Mouse (Mus musculus) fat pad, adult 2 months (tissue): ENCODE measurements around the gene Por.
A peak's percentile ranks its signal among the peaks of the same experiment; 100 is the strongest.

Experiments
- DNase-seq: peaks from one replicate; pipeline ENCODE4 v3.0.0-alpha.2; 2011; ENCODE audit warnings: low read depth, low spot score; ENCODE audit errors: extremely low read depth

Gene Por

DNA sequence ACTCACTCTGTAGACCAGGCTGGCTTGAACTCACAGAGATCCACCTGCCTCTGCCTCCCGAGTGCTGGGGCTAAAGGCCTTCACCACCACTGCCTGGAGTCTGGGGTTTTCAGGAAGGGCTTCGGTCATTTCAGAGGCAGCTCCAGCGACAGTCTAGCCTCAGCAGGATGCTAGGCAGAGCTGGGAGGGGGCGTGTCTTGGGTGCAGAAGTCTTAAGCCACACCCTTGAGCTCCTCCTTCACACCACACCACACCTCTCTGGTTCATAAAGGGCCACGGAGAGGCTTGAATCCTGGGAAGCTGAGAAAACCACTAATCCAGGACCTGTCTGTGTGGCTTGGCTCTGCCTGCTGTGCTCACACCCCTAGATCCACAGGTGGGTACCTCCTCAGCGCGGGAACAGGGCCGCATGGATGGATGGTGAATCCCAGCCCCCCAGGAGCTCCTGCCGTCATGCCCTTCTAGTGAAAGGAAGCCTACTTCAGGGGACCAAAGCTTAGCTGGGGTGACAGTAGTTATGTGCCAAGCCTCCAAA lies at the start of gene Por:
TSS of gene Por (plus strand) at position 293 of the 535 bp plus-strand sequence.
- no peak for DNase-seq

- no peak for DNase-seq
Observed at GRCm38 (mm10) chr5:135620526-135620925, 49.3 kb upstream of the Por start.

DNA sequence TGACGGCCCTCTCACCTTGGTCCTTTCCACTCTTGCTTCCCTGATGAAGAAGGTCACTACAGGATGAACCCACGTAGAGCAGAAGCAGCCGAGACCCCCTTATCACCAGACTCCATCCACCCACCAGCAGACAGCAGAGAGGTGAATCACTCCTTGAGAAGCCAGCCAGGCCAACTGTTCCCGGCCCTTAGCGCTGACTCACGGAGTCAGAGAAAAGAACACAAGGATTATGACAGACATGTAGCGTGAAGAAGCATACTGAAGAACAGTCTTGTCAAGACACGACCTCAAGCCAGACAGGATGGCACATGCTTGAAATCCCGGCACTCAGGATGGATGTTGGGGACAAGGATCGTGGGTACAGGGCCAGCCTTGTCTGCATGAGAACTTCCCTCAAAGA lies 48.1 kb upstream of the Por start:
- peak; percentile 78 for DNase-seq

DNA sequence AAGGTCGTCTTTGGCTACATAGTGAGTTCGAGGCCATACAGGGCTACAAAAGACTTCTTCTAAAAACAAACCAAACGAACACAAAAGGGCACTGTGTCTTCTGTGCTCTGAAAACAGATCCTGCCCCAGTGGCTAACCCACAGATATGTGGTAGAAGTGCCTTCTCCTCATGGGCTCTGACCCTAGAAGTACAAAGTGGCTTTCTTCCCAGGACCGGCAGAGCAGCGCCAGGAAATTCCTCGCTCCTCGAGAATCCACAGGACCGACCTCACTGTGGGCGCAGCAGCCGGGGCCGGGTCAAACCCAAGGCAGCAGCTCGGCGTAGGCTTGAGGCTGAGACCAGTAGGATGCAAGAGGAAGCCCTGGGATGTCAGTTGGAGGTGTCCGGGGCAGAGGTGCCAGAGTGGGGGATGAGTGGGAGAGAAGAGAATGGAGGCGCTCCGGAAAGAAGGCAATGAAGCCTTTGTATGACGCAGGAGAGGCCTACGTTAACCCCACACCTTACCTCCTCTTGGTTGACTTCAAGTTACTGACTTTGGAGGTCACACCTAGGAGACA lies 46.7 kb upstream of the Por start:
- no peak for DNase-seq

DNA sequence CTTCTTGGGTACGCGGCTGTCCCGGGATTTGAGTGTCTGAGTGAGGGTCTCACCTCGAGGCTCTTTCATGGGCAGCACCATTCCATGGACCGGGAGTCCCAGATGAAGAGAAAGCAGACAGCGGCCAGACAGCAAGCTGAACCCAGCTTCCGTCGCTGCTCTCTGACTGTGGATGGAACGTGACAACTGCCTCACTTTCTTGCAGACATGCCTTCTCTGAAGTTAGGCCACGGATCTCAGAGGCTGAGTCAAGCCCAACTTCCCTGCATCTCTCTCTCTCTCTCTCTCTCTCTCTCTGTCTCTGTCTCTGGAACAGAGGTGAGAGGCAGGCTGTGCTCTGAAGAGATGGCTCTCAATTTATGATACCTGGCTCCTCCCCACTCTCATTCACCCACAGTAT lies 40.9 kb upstream of the Por start:
- no peak for DNase-seq

DNA sequence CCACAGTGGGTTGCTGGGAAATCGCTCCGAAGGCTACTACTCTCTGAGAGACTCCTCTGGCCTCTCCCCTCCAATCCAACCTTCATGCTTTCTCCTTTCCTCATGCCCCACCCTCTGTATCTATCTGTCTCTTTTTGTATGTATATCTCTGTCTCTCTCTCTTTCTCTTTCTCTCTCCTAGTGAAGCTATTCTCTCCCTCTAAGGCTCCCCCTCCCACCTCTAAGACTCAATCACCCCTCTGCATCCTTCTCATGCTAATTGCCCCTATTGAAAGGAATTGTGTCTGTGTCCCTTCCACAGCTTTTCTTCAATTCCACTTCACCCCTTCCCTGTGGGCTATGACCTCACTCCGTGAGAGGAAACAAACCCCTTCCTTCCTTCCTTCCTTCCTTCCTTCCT lies 40.4 kb upstream of the Por start:
- DNase-seq: no peak

DNA sequence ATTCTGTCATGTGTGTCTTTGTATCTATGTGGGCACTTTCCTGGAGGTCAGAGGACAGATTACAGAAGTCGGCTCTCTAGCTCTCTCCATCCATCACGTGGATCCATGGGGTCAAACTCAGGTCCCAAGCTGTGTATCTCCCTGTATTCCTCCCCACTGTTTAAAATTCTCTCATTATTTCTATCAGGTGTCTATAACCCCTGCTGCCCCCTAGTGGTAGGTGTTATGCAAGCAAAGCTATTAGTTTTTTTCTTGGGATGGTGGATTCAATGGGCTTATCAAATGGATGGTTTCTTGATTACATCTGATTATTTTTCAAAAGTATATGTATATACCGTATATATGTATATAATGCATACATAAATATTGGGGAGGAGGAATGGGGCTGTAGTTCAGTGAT lies 39.2 kb upstream of the Por start:
- DNase-seq: no peak

GRCm38 (mm10) chr5:135632117-135632796 lies 37.6 kb upstream of the Por start, which contains the start of gene Rhbdd2:
TSS of gene Rhbdd2 (plus strand) at chr5:135632618.
- peak; percentile 45 for DNase-seq

DNA sequence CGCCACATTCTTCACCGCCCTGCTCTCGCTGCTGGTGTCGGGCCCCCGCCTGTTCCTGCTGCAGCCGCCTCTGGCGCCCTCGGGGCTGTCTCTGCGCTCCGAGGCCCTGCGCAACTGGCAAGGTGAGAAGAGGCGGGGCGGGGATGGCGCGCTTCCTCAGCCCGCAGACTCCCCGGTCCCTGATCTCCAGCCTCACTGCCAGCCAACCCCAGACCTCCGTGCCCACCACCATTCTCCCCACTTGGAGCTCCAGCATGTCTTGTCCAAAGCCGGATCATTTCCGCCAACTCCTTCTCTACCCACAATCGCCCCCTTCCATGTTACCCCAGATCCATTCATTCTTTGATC lies 37.1 kb upstream of the Por start:
- no peak for DNase-seq

DNA sequence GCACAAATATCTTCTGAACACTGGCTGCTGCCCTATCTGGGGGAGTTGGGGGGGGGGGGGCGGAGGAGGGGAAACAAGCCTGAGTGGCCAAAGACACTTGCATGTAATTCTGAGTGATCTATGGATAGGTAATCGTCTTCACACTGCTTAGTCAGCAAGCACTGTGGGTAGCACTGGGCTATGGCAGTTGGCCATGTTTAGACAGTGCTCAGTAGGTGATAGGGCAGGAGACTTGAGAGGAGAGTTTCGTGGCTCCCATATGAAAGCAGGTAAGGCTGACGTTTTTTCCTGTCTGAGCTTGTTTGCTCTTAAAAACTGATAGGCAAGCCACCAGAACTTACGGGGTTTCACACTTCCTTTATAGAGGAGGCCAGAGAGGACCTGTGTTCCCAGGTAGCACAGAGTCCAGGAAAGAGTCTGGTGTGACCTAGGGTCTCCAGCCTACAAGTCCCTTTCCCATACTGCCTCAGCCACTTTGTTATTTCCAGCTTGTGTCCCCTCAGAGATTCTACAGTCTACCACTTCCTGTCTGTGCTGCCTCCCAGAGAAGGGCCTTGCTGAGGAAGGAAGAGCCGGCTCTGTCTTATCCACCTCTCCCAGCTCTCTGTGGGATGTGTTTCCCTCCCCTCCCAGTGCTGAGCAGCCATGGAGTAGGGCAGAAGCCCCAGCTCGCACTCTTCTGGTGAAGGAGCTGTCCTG lies 29.9 kb upstream of the Por start:
- peak; percentile 80 for DNase-seq

GRCm38 (mm10) chr5:135640459-135640789 lies 29.4 kb upstream of the Por start:
- DNase-seq: peak; percentile 51

DNA sequence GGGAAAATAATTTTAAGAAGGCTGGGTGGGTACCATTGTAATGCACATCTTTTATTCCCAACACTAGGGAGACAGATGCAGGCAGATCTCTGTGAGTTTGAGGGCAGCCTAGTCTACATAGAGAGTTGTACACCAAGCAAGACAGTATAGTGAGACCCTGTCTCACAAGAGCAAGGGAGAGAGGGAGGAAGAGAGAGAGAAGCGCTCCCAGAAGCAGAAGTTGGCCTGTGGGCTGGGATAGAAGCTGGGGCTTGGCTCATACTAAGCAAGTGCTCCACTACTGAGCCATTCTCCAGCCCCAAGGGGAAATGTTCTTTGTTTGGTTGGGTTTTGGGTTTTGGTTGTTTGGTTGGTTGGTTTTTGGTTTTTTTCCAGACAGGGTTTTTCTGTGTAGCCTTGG lies 28.8 kb upstream of the Por start:
- DNase-seq: no peak

DNA sequence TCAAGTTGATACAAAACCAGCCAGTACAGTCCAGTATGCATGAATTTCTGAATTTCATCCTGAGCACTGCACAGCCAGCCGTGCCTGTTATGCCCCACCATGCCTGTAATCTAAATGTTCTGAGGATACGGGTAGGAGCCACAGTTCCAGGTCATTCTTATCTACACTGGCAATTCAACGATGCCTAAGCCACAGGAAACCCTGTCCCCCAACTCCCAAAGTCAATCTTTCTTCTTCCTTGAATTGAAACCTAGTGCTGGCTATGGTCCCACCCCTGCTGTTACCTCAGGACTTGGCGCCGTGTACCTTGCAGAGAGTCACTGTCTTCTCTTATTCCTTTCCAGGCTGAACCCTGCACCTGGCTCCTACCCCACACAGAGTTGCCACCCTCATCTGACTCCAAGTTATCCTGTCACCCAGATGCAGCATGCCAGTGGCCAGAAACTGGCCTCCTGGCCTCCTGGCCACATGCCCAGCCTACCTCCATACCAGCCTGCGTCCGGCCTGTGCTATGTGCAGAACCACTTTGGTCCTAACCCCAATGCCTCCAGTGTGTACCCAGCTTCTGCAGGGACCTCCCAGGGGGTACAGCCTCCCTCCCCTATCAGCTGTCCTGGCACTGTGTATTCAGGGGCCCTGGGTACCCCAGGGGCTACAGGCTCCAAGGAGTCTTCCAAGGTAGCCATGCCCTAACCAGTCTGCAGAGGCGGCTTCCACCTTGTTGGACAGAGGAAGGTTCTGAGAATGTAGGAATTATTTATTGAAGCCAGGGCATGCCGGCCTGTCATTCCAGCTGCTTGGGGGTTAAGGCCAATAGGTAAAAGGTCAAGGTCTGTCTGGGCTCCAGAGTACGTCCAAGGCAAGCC lies 26.9 kb upstream of the Por start:
- DNase-seq: no peak

DNA sequence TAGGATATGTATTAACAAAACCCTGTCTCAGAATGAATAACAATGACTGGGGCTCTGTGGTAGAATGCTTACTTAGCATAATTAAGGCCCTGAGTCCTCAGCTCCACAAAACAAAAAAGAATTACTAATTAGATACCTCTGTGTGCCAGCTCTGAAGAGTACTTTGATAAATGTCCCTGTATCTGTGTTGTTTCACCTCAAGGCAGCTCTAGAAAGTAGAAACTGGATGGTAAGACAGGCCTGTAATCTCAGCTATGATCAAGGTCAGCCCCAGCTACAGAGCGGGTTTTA lies 26.3 kb upstream of the Por start:
- no peak for DNase-seq

- no peak for DNase-seq
Observed at GRCm38 (mm10) chr5:135643869-135644268, 26.0 kb upstream of the Por start.

DNA sequence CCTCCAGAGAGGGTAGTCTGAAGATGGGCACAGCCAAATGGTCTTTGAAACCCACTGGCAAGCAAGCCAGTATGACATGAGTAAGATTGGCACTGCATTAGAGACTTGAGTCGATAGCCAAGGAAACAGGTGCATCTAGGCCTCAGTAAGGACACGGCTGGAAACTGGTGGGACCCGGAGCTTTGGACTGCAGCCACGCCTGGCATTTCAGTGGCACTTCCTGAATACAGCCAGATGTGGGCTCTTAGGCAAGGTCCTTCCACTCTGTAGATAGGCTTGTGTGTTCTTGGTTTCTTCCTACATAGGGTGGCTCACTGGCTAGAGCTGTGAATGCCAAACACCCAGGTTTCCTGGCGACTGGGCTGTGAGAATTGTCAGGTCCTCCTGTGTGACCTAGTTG lies 24.5 kb upstream of the Por start:
- no peak for DNase-seq

- DNase-seq: no peak
Observed at GRCm38 (mm10) chr5:135646038-135646437, 23.8 kb upstream of the Por start.

GRCm38 (mm10) chr5:135648461-135649308 lies 21.1 kb upstream of the Por start:
- DNase-seq: no peak

DNA sequence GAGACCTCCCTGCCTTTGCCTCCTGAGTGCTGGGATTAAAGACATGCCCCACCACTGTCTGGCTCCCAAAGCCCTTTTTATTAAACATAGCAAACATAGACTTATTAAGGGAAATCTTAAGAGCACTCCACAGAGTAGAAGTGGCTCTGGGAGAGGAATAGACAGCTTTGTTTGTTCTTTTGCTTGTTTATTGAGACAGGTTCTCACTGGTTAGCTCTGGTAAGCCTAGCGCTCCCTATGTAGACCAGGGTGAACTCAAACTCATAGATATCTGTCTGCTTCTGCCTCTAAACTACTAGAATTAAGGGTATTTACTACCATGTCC lies 20.6 kb upstream of the Por start:
- DNase-seq: no peak

GRCm38 (mm10) chr5:135651536-135651935 lies 18.3 kb upstream of the Por start:
- DNase-seq: no peak

GRCm38 (mm10) chr5:135653209-135653608 lies 16.6 kb upstream of the Por start:
- DNase-seq: no peak
